Mouse (Mus musculus) adipose tissue, adult 10 weeks (tissue): ENCODE measurements around the gene Gm17657. TPM values are rescaled to one million over a fixed set of nuclear protein-coding genes. Genes with fewer than 3 reads are reported as not detected.

Experiments used
- polyA plus RNA-seq: library from polyadenylated mRNA; stranded (reverse); fragments of 350-450 nt; fragmentation: Illumina TruSeq; extraction: RNeasy Lipid Tissue Mini Kit (QIAGEN cat#74804); gene quantifications from one replicate; pipeline ENCODE4 v1.2.3, GENCODE M21; 2014; ENCODE audit warnings: low read depth, low replicate concordance

Gm17657 gene
- not detected for polyA plus RNA-seq

DNA sequence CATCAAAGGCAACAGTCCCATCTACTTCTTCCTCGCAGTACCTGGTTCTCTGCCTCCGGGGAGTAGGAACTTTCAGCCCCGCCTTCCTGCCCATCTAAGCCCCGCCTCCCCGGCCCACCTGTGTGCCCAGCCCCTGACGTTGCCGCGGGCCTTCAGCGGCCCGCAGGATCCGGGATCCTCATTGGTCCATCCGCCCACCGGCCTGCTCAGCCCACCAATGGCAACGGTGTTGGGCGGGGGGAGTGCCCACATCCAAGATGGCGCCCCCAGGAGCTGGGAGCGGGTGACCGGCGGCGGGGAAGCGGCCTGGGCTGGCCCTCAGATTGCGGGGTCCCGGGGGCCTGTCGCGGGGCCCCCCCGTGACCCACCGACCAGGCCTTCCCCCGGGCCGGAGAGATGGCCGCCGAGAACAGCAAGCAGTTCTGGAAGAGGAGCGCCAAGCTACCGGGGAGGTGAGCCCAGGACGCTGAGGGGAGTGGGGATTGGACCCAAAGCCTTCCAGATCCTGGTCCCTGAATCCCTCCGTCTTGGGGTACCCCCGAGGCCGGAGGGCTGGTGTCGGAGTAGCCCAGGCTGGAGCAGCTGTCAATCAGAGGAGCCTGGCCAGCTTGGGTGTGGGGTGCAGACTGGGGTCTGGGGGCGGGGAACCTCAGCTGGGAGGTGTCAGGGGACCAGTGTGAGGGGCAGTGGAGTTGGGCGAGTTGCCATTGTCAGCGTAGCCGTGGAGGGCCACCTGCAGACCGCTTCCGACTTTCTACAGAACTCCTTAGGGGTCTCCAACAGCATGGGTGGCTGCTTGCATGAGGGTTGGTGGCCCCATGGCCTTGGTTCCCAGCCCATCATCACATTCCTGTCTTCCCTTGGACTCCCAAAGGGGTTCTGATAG is at the start of gene Gm17657, which contains the start of gene Tbc1d22b:
Gm17657 (minus strand) TSS at position 96 of the 886 bp plus-strand sequence.
Tbc1d22b (plus strand) TSS at position 243 of the 886 bp plus-strand sequence.

DNA sequence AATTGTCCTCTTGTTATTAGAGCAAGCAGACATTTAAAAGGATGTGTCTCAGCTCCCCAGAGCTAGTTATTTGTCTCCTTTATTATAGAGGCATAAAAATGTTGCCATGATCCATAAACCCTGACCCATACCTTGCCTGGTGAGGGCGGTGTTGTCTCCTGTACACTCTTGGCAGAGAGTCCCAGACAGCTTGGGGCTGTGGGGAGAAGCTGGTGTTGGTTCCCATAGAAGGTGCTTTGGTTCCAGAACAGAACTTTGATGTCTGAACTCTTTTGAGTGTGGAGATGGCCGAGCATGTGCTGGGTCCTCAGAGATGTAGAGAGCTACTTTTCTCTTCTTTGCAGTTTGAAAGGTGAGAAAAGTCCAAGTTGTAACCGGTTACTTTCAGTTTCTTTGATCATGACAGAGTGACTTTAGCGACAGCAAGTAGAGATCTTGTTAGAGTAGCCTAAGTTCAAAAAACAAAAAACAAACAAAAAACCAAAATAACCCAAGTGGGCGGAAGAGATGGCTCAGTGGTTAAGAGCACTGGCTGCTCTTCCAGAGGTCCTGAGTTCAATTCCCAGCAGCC is 2.8 kb upstream of the Gm17657 start, which contains the start of gene Tmem217:
Tmem217 (minus strand) TSS at position 224 of the 571 bp plus-strand sequence.

DNA sequence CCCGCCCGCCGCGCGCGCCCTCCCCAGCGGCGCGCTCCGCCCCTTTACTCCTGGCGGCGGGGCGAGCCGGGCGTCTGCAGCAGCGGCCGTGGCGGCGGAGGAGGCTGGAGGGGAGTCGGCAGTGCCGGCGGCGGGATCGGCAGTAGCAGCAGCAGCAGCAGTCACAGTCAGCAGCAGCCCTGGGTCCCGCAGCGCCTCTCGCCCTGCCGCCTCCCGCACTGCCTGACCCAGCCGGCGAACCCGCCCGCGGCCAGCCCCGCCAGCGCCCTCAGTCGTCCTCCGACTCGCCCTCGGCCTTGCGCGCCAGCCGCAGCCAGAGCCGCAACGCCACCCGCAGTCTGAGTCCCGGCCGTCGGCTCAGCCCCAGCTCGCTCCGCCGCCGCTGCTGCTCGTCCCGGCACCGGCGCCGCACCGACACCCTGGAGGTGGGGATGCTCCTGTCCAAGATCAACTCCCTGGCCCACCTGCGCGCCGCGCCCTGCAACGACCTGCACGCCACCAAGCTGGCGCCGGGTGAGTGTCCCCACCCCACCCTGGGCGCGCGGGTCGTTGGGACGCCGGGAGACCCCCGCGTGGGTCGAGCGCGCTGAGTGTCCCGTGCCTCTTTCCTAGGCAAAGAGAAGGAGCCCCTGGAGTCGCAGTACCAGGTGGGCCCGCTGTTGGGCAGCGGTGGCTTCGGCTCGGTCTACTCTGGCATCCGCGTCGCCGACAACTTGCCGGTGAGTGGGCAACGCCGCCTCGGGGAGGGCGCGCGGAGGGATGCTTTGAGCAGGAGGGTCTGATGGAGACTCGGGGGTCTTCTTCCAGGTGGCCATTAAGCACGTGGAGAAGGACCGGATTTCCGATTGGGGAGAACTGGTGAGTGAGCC is 58.5 kb downstream of the Gm17657 start, which contains the start of gene Pim1:
Pim1 (plus strand) TSS at position 41 of the 869 bp plus-strand sequence.

Other genes starting within 250 kb of the Gm17657 start
- 35.5 TPM for gene Pi16, start 232.0 kb downstream of the Gm17657 start, polyA plus RNA-seq
- gene Mtch1, start 201.7 kb downstream of the Gm17657 start, polyA plus RNA-seq: 408 TPM
- gene Fgd2, start 188.7 kb downstream of the Gm17657 start, polyA plus RNA-seq: 16.1 TPM
- 13.0 TPM for gene Pim1, start 58.9 kb downstream of the Gm17657 start, polyA plus RNA-seq
- gene Tbc1d22b, start 147 bp upstream of the Gm17657 start, polyA plus RNA-seq: 13.8 TPM
- gene Tmem217, start 2.7 kb upstream of the Gm17657 start, polyA plus RNA-seq: 1.1 TPM
- 32.9 TPM for gene Rnf8, start 65.2 kb upstream of the Gm17657 start, polyA plus RNA-seq
- gene Gm28043, start 65.2 kb upstream of the Gm17657 start, polyA plus RNA-seq: 2.2 TPM
- gene Cmtr1, start 111.0 kb upstream of the Gm17657 start, polyA plus RNA-seq: 39.2 TPM
- gene Ccdc167, start 167.4 kb upstream of the Gm17657 start, polyA plus RNA-seq: 8.7 TPM